Comparison of ENCODE assay signal across 8 mouse cellular contexts in the genomic region with DNA sequence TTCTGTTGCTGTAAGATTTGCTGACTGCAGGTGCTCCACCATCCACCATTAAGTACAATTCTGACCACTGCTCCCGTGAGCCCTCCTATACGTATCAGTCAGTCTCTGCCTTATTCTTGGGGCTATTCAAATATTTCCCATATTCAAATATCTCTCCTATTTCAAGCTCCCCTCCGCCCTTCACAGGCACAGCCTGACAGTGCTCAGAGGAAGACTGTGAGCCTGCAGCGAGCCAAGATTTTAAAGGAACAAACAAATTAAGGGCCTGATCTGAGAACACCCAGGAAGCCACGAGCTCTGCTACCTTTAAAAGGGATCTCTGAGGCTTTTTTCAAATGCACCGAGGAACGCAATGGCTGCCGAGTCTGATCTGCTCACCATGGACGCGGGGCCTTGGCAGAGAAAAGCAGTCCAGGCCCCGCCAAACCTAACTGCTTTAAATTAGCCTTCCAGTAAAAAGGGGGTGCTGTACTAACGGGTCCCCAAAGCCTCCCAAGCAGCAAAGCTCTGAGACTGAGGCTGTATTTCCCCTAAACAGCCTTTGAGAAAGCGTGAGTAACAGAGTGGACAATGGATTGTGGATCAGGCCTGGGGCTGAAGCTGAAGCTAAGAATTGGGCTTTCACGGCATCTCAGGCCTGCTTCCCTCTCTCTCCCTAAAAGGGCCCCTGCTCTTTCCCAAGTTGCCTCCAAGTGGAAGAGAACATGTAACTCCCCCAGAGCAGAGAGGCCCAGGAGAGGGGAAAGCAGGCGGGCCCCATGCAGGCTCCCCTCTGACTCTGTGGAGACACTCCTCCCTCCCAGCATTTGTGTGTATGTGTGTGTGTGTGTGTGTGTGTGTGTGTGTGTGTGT. TPM values are rescaled to one million over a fixed set of nuclear protein-coding genes. Genes with fewer than 3 reads are reported as not detected.
DNase-seq lines count a peak whose midpoint lies in the region; ATAC-seq lines count a peak whose summit lies in the region.

No protein-coding gene starts in this region.

- peak overlapping the region; percentile 86 for H3K27ac ChIP-seq in forebrain, embryonic 13.5 days
- peak overlapping the region; percentile 96 for H3K27ac ChIP-seq in intestine, embryonic 16.5 days (ENCODE audit: low read length)
- peak overlapping the region; percentile 73 for H3K27ac ChIP-seq in midbrain, embryonic 12.5 days (replicated peaks)

- 18% methylated on average over 14 of the region's 15 CpGs for WGBS in forebrain, embryonic 13.5 days
- 32% methylated on average over 15 of the region's 15 CpGs for WGBS in intestine, embryonic 16.5 days
- 26% methylated on average over 14 of the region's 15 CpGs for WGBS in midbrain, embryonic 12.5 days

- H3K9me3 ChIP-seq in forebrain, embryonic 13.5 days (replicated peaks), result no peaks in the 10 kb centered on the region
- H3K9me3 ChIP-seq in intestine, embryonic 16.5 days (ENCODE audit: control insufficient read depth, low read length), result no peaks in the 10 kb centered on the region
- H3K9me3 ChIP-seq in midbrain, embryonic 12.5 days, result no peaks in the 10 kb centered on the region

- peak overlapping the region; percentile 23; the same call in 1 of the 2 replicates for H3K4me2 ChIP-seq in forebrain, embryonic 13.5 days
- peak overlapping the region; percentile 32 for H3K4me2 ChIP-seq in intestine, embryonic 16.5 days (ENCODE audit: low read depth, low read length)
- H3K4me2 ChIP-seq in midbrain, embryonic 12.5 days (replicated peaks), result peak overlapping the region; percentile 4; the same call in 1 of the 2 replicates

- peaks cover 64% of the 10 kb centered on the region for H3K4me1 ChIP-seq in forebrain, embryonic 13.5 days
- peaks cover 66% of the 10 kb centered on the region for H3K4me1 ChIP-seq in intestine, embryonic 16.5 days (ENCODE audit: control insufficient read depth, insufficient read depth, low read length)
- H3K4me1 ChIP-seq in midbrain, embryonic 12.5 days, result peaks cover 65% of the 10 kb centered on the region

- peak; percentile 31 for ATAC-seq in forebrain, embryonic 13.5 days
- peak; percentile 59 for ATAC-seq in intestine, embryonic 16.5 days
- 0 out of 2 replicates have a peak, but pooled peaks have one; percentile 27 for ATAC-seq in midbrain, embryonic 12.5 days (ENCODE audit: low FRiP score, low read depth)
- ATAC-seq in megakaryocyte progenitor cell, adult 5-6 weeks (replicated peaks; ENCODE audit: poor library complexity), result no peak

- peak; percentile 74 for DNase-seq in ovary, postnatal 10 days (ENCODE audit: low spot score)
- DNase-seq in ovary, adult 18-20 months (ENCODE audit: low spot score), result no peak
- DNase-seq in thymus, postnatal 10 days (ENCODE audit: low spot score in 2 of 2), result no peak
- DNase-seq in layer of hippocampus, postnatal 14 days (ENCODE audit: low spot score in 2 of 2), result no peak

- H3K36me3 ChIP-seq in forebrain, embryonic 13.5 days (ENCODE audit: poor library complexity, severe bottlenecking), result no peaks in the 10 kb centered on the region
- no peaks in the 10 kb centered on the region for H3K36me3 ChIP-seq in intestine, embryonic 16.5 days (ENCODE audit: control insufficient read depth, insufficient read depth, low read length)
- H3K36me3 ChIP-seq in midbrain, embryonic 12.5 days, result no peaks in the 10 kb centered on the region

- H3K4me3 ChIP-seq in forebrain, embryonic 13.5 days, result no peak overlapping the region
- peak overlapping the region; percentile 9 for H3K4me3 ChIP-seq in intestine, embryonic 16.5 days (ENCODE audit: low read length)
- H3K4me3 ChIP-seq in midbrain, embryonic 12.5 days, result no peak overlapping the region

- H3K9ac ChIP-seq in forebrain, embryonic 13.5 days, result peak overlapping the region; percentile 49
- peak overlapping the region; percentile 82 for H3K9ac ChIP-seq in intestine, embryonic 16.5 days (ENCODE audit: low read depth, low read length)
- H3K9ac ChIP-seq in midbrain, embryonic 12.5 days (replicated peaks), result peak overlapping the region; percentile 24

- H3K27me3 ChIP-seq in forebrain, embryonic 13.5 days, result no peaks in the 10 kb centered on the region
- H3K27me3 ChIP-seq in intestine, embryonic 16.5 days (replicated peaks; ENCODE audit: control insufficient read depth, insufficient read depth, low read length), result no peaks in the 10 kb centered on the region
- peaks cover 39% of the 10 kb centered on the region for H3K27me3 ChIP-seq in midbrain, embryonic 12.5 days

RNA-seq across cellular contexts. Expression of gene Atp23, which starts 29.3 kb away (rescaled TPM):
- 9.0 and 9.9 TPM in 2 replicates for polyA plus RNA-seq in forebrain, embryonic 13.5 days (2015; fragmentation: Nextera tagmentation; extraction: Ambion mirVana)
- 14.8 and 15.3 TPM in 2 replicates for polyA plus RNA-seq in intestine, embryonic 16.5 days (2015; fragmentation: Nextera tagmentation; extraction: Ambion mirVana)
- 14.4 and 15.0 TPM in 2 replicates for polyA plus RNA-seq in midbrain, embryonic 12.5 days (2016; fragmentation: Nextera tagmentation; extraction: Ambion mirVana)
- total RNA-seq in megakaryocyte progenitor cell, adult 5-6 weeks (2015), result 25.1 and 30.4 TPM in 2 replicates
- 10.3 and 11.1 TPM in 2 replicates for total RNA-seq in megakaryocyte progenitor cell, adult 5-6 weeks (2017)
- total RNA-seq in layer of hippocampus, postnatal 14 days (2021), result 1 to 10 TPM; 8.9 to 9.2 TPM

RNA-seq across cellular contexts. Expression of gene Ctdsp2, which starts 48.0 kb away (rescaled TPM):
- polyA plus RNA-seq in forebrain, embryonic 13.5 days (2015; fragmentation: Nextera tagmentation; extraction: Ambion mirVana), result 27.8 and 30.9 TPM in 2 replicates
- polyA plus RNA-seq in intestine, embryonic 16.5 days (2015; fragmentation: Nextera tagmentation; extraction: Ambion mirVana), result 41.2 and 44.0 TPM in 2 replicates
- polyA plus RNA-seq in midbrain, embryonic 12.5 days (2016; fragmentation: Nextera tagmentation; extraction: Ambion mirVana), result 40.1 and 45.4 TPM in 2 replicates
- 40.3 and 42.1 TPM in 2 replicates for total RNA-seq in megakaryocyte progenitor cell, adult 5-6 weeks (2015)
- total RNA-seq in megakaryocyte progenitor cell, adult 5-6 weeks (2017), result 16.1 and 20.9 TPM in 2 replicates
- 10 to 100 TPM; 90.7 to 93.6 TPM for total RNA-seq in layer of hippocampus, postnatal 14 days (2021)

Comparison
In these comparisons a context has a peak if more than half of its experiments do, and no peak if none do; other contexts are left out.
1. H3K9ac ChIP-seq: peak in every context shown above with its lines; median percentile 82 in intestine, embryonic 16.5 days; 49 in forebrain, embryonic 13.5 days; 24 in midbrain, embryonic 12.5 days.